Mouse (Mus musculus) intestine, embryonic 14.5 days (tissue): ENCODE measurements at regions not wholly inside any gene's neighbourhood (a gene's known extent, or its start where the extent isn't known, plus 50 kb on each side); places are given as distances from the start of the nearest gene placed in this dataset.

Experiments used
- ATAC-seq: fragments of 200-750 bp; cut with Nextera tagmentation; replicated peaks from 2 replicates; pipeline ENCODE4 v1.8.0; 2017; ENCODE audit warnings: low read depth, moderate number of reproducible peaks, moderate TSS enrichment, moderate library complexity; ENCODE audit not compliant: low FRiP score, low TSS enrichment
- DNase-seq: peaks from one replicate; pipeline ENCODE4 v3.0.0-alpha.2; 2018; ENCODE audit warnings: low spot score
- H3K27ac ChIP-seq: fragments of 300-500 bp; sonication (generic); 2 replicates; pipeline ENCODE4 v1.5.1; 2014; ENCODE audit warnings: low read depth, mild to moderate bottlenecking, control low read depth
- H3K27me3 ChIP-seq: fragments of 300-500 bp; sonication (generic); replicated peaks from 2 replicates; pipeline ENCODE4 v1.6.1; 2014; ENCODE audit warnings: low read length, control low read depth; ENCODE audit not compliant: control insufficient read depth, insufficient read depth
- H3K36me3 ChIP-seq: fragments of 300-500 bp; sonication (generic); 2 replicates; pipeline ENCODE4 v1.6.1; 2014; ENCODE audit warnings: low read length, control low read depth; ENCODE audit not compliant: control insufficient read depth, insufficient read depth
- H3K4me1 ChIP-seq: fragments of 300-500 bp; sonication (generic); replicated peaks from 2 replicates; pipeline ENCODE4 v1.6.1; 2014; ENCODE audit warnings: low read length, control low read depth, mixed read lengths; ENCODE audit not compliant: control insufficient read depth, insufficient read depth
- H3K4me2 ChIP-seq: fragments of 300-500 bp; sonication (generic); 2 replicates; pipeline ENCODE4 v1.6.1; 2014; ENCODE audit warnings: low read length
- H3K4me3 ChIP-seq: fragments of 300-500 bp; sonication (generic); 2 replicates; pipeline ENCODE4 v1.5.1; 2014; ENCODE audit warnings: low read depth, low read length, control low read depth, mixed read lengths
- H3K9ac ChIP-seq: fragments of 300-500 bp; sonication (generic); 2 replicates; pipeline ENCODE4 v1.6.1; 2014; ENCODE audit warnings: mild to moderate bottlenecking, low read length
- H3K9me3 ChIP-seq: fragments of 300-500 bp; sonication (generic); 2 replicates; pipeline ENCODE4 v1.6.1; 2016; ENCODE audit warnings: low read length, control low read depth; ENCODE audit not compliant: control insufficient read depth
- WGBS: fragments of 180-500 bp; shearing (Covaris S2); extraction: QIAGEN DNeasy Blood & Tissue Kit; methylation state at CpG from one replicate; pipeline ENCODE4 v1.1.7; 2014; 5-methylcytosine and 5-hydroxymethylcytosine counted together

DNA sequence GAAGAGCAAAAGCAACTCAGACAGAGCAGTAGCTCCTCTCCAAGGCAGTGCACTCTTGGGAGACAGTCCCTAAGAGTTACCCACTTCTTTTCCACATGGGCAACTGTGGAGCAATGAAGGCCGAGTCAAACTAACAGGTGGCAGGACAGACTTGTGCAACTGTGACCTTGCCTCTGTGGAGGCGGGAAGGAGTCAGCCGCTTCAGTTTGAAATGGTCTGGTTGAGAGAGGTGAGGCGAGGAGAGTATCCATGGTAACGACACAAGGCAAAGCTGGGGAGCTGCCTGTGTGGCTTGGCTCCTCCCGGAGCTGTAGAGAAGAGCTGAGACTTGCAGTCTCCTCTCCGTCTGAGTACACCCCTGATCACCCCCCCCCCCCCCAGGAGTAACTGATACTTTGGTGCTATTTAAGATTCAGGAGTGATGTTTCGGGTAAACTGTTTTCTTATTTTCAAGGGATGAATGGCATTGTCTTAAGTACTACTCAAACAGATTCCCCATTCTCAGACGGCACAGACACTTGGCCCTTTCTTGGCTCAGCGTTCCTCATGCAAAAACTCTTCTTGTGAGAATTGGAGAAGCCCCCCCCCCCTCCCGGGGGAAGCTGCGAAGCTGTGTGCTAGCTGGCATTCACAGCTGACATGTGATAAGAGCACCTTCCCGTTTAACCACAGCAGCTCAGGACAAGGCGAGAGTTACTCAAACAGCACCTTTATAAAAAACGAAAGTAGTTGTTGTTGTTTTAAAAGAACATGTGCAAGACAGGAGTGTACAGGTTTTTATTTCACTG lies 54.9 kb upstream of the Chst1 start:
- ATAC-seq (no peak), DNase-seq (no peak)
- H3K4me2 ChIP-seq, result no peak overlapping the region
- no peaks in the 10 kb centered on the region for H3K36me3 ChIP-seq
- no peak overlapping the region for H3K9ac ChIP-seq
- 13% methylated on average over 15 of the region's 15 CpGs for WGBS
- no peaks in the 10 kb centered on the region for H3K4me1 ChIP-seq
- no peak overlapping the region for H3K4me3 ChIP-seq
- H3K27ac ChIP-seq, result no peak overlapping the region
- no peaks in the 10 kb centered on the region for H3K9me3 ChIP-seq
- H3K27me3 ChIP-seq, result no peaks in the 10 kb centered on the region

DNA sequence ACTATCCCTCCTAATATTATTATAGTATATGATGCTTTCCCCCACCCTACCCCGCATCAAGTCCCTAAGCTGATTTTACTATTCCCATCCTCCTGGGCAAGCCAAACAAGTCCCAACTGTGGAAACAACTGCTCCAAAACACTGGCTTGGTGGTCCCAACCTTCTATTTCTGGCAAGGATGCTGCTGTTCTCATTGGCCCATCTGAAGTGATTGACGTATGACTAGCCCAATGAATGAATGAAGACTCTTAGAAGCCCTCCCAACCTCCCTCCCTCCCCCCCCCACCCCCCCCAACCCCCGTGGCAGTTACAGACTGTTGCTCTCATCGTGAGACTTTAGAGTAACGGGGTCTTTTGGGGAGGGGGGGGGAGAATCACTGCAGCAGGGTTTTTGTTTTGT lies 58.7 kb upstream of the Chst1 start:
- Histone ChIP-seq H3K27ac (no peak overlapping the region), H3K9ac (no peak overlapping the region), H3K4me1 (no peaks in the 10 kb centered on the region), H3K4me2 (no peak overlapping the region), H3K36me3 (no peaks in the 10 kb centered on the region), H3K4me3 (no peak overlapping the region), H3K9me3 (no peaks in the 10 kb centered on the region), H3K27me3 (no peaks in the 10 kb centered on the region)
- no peak for DNase-seq
- 64% methylated on average over 5 of the region's 5 CpGs for WGBS
- ATAC-seq, result no peak

DNA sequence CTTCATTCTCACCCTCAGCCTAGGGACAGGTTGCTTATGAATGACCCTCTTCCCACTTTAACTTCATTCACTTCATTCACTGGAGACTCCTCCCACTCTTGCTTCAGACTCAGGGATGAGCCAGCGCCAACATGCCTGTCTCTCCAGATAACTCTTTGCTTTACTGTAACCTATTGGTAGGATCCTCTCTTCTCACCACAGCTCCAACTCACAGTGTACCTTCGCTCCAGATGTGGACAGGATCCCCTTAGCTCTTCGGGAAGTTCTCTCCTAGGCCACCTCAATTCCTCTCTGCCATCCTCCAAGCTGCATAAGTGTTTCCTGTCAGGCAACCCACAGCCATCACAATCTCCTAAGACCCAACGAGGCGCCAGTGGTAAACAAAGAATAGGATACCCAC lies 67.5 kb upstream of the Chst1 start:
- H3K4me1 ChIP-seq, result peaks cover 9% of the 10 kb centered on the region; the same call in 1 of the 2 replicates
- no peak for ATAC-seq
- no peak overlapping the region for H3K27ac ChIP-seq
- no peak overlapping the region for H3K9ac ChIP-seq
- no peaks in the 10 kb centered on the region for H3K27me3 ChIP-seq
- no peaks in the 10 kb centered on the region for H3K36me3 ChIP-seq
- no peak overlapping the region for H3K4me2 ChIP-seq
- DNase-seq, result peak; percentile 40
- no peaks in the 10 kb centered on the region for H3K9me3 ChIP-seq
- no peak overlapping the region for H3K4me3 ChIP-seq
- WGBS, result 78% methylated on average over 5 of the region's 5 CpGs

DNA sequence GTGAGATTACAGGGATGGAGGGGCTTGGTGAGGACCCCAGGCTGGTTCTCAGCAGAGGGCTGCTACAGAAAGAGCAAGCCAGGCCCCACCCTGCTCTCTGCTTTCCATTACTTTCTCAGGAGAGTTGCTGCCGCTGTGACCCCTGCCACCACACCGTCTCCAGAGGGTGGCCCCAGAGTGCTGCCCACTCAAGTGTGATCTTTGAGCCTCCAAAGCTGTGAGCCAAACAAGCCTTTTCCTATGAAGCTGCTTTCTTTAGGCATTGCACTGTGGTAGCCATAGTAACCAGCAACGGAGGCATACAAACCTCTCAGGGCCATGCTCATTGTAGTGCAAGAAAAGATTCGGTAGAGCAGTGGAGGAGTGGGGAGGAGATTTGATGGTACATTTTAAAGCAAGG lies 68.8 kb upstream of the Chst1 start:
- no peak overlapping the region for H3K4me3 ChIP-seq
- no peaks in the 10 kb centered on the region for H3K36me3 ChIP-seq
- DNase-seq (peak; percentile 20), ATAC-seq (no peak)
- peaks cover 9% of the 10 kb centered on the region; the same call in 1 of the 2 replicates for H3K4me1 ChIP-seq
- H3K27me3 ChIP-seq, result no peaks in the 10 kb centered on the region
- no peak overlapping the region for H3K27ac ChIP-seq
- H3K9me3 ChIP-seq, result no peaks in the 10 kb centered on the region
- WGBS, result 75% methylated on average over 4 of the region's 4 CpGs
- no peak overlapping the region for H3K9ac ChIP-seq
- H3K4me2 ChIP-seq, result no peak overlapping the region

DNA sequence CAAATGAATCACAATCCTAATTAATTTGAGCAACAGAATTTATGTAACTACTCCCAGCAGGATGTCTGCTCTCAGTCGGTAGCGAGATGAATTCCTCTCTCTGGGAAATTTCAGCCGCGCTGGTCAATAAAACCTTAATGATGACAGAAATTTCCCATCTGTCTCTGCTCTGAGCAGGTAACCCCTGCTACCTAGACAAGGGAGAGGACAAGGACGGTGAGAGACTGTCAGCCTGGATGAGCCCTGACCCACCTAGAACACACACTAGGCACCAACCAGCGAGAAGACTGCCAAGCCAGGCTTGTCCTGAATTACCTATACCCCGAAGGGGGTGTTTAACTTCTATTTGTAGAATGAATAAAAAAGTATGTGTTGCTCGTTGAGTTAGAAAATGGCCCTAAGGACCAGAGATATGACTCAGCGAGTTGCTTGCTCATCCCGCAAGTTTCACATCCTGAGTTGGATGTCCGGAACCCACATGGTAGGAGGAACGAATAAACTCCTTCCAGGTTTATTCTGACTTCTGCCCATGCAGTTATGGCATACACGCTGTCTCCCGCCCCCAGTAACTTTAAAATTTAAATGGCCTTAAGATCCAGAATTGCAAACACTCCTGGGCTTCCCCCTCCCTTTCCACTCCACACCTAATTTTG lies 69.5 kb upstream of the Slc35c1 start:
- peaks cover 9% of the 10 kb centered on the region; the same call in 1 of the 2 replicates for H3K4me1 ChIP-seq
- H3K36me3 ChIP-seq, result no peaks in the 10 kb centered on the region
- DNase-seq, result no peak
- peak overlapping the region; percentile 45 for H3K9ac ChIP-seq
- ATAC-seq, result no peak; the same call in 1 of the 2 replicates
- H3K4me2 ChIP-seq, result peak overlapping the region; percentile 79
- 44% methylated on average over 14 of the region's 14 CpGs for WGBS
- H3K4me3 ChIP-seq, result peak overlapping the region; percentile 43
- H3K27me3 ChIP-seq, result no peaks in the 10 kb centered on the region
- H3K9me3 ChIP-seq, result no peaks in the 10 kb centered on the region
- no peak overlapping the region for H3K27ac ChIP-seq

DNA sequence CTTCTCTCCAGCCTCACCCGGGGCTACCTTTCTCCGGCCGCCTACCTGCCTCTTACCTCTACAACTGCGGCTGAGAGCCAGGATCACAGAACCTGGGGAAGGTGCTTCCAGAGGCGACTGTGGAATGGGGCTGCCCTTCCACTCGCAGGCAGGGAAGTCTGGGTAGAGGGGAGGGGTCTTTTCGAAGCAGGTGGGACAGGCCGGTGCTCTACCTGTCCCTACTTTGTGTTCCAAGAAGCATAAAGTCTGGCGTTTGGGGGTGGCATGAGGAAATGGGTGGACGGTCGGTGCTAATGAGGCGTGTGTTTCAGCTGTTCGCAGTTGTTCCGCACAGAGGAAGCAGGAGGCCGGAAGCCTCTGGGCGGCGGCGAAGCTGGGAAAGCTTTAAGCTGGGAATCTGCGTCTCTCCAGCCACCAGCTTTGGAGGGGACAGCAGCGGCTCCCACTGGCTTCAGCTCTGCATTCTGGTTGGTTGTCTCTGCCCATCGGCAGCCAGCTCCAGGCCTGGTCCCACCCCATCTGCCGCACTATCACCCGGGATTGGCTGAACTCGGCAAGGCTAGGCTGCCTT lies 68.8 kb upstream of the Slc35c1 start:
- peak; percentile 82 for DNase-seq
- Histone ChIP-seq H3K9ac (peak overlapping the region; percentile 45), H3K27ac (peak overlapping the region; percentile 64; the same call in 1 of the 2 replicates), H3K36me3 (no peaks in the 10 kb centered on the region), H3K4me1 (peaks cover 9% of the 10 kb centered on the region; the same call in 1 of the 2 replicates), H3K9me3 (no peaks in the 10 kb centered on the region), H3K4me2 (peak overlapping the region; percentile 79), H3K4me3 (peak overlapping the region; percentile 43), H3K27me3 (no peaks in the 10 kb centered on the region)
- 6% methylated on average over 24 of the region's 24 CpGs for whole genome bisulfite sequencing
- ATAC-seq, result peak; percentile 98

DNA sequence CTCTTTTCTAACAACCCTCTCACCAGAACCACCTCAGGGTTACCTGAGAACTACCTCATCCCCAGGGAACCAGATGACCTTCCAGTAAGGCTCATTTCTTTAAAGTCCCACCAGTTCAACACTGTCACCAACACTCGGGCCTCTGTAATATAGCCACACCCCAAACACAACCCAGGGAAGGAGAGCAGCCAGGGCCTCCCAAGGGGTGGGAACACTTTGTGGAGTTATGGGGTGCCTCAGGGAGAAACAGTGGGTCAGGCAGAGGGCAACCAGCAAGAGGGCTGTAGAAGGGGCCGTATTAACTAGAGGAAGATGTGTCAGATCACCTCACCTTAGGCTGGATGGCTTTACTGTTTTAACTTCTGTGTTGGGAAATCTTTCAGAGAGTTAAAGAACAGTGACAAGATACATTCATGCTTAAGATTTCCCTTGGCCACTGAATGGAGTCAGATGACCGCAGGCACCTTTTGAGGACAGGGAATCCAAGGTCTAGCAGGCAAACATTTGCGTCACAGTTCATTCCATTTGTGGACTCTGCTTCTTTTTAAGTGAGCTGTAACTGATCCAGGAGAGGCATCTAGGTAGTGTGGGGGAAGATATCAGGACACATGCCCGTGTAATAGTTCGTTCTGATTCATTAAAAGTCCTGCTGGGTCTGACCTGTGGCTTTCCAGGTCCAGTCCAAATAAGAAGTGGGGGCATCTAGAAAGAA lies 67.9 kb upstream of the Slc35c1 start:
- ATAC-seq, result no peak

DNA sequence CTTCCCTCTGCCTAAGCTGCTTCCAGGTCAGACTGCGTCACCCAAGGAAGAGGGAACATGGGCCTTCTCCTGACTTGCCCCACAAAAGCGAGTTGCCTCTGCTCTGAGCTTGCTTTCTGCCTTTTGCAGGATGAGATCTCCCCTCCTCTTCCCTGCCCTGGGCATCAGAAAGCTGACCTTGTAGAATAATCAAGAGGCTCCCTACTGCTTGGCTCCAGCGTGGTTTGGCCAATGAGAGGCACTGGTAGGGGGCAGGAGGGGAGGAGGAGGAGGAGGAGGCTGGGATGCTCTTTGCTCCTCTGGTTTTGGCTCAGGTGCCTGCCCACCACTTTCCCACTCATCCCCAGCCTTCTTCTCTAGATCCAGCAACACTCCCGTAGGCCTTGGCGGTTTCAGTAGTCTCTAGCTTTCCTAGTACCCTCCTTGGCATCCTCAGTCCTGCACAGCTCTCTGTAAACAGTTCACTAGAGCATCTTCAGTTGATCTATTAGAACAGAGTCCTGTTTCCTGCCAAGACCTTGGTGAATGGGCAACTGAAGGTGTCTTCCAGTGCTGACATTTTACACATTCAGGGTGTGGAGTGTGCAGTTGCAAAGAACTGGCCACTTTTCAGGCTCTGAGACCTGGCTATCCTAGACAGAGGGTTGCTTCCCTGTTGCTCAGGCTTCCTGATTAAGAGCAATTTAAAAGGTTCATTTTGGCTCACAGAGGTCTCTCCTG lies 66.5 kb upstream of the Slc35c1 start:
- no peak for ATAC-seq
- H3K27me3 ChIP-seq, result no peaks in the 10 kb centered on the region
- H3K4me2 ChIP-seq, result no peak overlapping the region
- DNase-seq, result peak; percentile 42
- no peak overlapping the region for H3K9ac ChIP-seq
- no peaks in the 10 kb centered on the region for H3K36me3 ChIP-seq
- 72% methylated on average over 5 of the region's 5 CpGs for WGBS
- H3K4me1 ChIP-seq, result peaks cover 9% of the 10 kb centered on the region; the same call in 1 of the 2 replicates
- no peak overlapping the region for H3K27ac ChIP-seq
- H3K9me3 ChIP-seq, result no peaks in the 10 kb centered on the region
- H3K4me3 ChIP-seq, result no peak overlapping the region

More for the DNA sequence above, 67.9 kb upstream of the Slc35c1 start:
- Histone ChIP-seq H3K9ac (no peak overlapping the region), H3K4me1 (peaks cover 9% of the 10 kb centered on the region; the same call in 1 of the 2 replicates), H3K27ac (no peak overlapping the region), H3K9me3 (no peaks in the 10 kb centered on the region), H3K36me3 (no peaks in the 10 kb centered on the region), H3K27me3 (no peaks in the 10 kb centered on the region), H3K4me3 (no peak overlapping the region), H3K4me2 (peak overlapping the region; percentile 79)
- WGBS, result 73% methylated on average over 6 of the region's 6 CpGs
- peak; percentile 48 for DNase-seq
